Mouse (Mus musculus): ENCODE measurements around the gene Them7. TPM values are rescaled to one million over a fixed set of nuclear protein-coding genes. Genes with fewer than 3 reads are reported as not detected.

Them7 gene
- total RNA-seq, 2 experiments from 2014 or later, result 1.4 to 1.6 TPM

- DNase-seq, result peak; percentile 76 to 85
- intact Hi-C loops (cut with DNase I), result loop anchor here (1.0 to 2.0 kb wide), 2 partner anchors 158 to 342 kb away; no protein-coding TSS in a partner anchor
These were observed 6.2 kb downstream of the Them7 start for GRCm38 (mm10) chr2:105230333-105230732.

- DNase-seq, result no peak
- intact Hi-C loops (cut with DNase I), result no loop called here
These were observed 8.3 kb downstream of the Them7 start for GRCm38 (mm10) chr2:105232386-105232785.

DNA sequence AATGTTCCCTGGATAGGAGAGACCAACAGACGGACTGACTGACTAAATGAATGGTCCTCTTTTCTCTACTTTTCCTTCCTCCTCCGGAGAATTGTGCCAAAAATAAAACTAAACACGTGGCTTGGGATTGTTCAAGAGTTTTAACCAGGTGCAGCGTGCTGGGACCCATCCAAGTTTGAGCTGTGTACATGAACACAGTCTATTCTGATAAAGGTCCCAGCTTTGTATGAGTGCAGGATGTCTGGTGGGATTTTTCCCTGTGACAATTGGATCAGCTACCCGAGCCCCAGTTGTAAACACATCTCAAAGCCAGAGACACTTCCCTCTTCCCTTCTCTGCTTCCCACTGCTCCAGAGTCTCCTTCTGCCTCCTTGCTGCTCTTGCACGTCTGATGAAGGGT is 10.2 kb downstream of the Them7 start:
- intact Hi-C loops (cut with DNase I), result no loop called here
- DNase-seq, result peak in 1 of 2 experiments; percentile 22

GRCm38 (mm10) chr2:105235380-105236115 is 11.4 kb downstream of the Them7 start:
- DNase-seq, result no peak
- intact Hi-C loops (cut with DNase I), result no loop called here

GRCm38 (mm10) chr2:105237424-105237823 is 13.3 kb downstream of the Them7 start:
- DNase-seq, result no peak
- intact Hi-C loops (cut with DNase I), result no loop called here

- no peak for DNase-seq
- intact Hi-C loops (cut with DNase I), result no loop called here
These were observed 13.7 kb downstream of the Them7 start for GRCm38 (mm10) chr2:105237841-105238240.

DNA sequence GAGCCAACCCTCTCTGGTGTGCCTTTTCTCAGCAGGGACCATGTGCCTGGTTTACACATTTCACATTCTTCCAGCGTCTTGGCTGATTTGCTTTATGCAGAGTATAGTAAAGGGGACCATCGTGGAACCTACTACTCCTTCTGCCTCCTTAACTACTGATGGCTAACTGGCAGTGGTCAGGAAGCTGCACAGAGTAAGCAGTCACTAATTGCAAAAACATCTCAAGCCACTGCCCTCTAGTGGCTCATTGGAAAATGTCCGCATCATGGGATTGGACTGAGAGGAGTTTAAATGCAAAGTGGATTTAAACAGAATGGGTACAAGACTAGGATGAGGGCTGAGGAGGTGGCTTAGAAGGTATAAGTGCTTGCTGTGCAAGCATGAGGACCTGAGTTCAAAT is 14.7 kb downstream of the Them7 start:
- peak in 1 of 2 experiments; percentile 29 for DNase-seq
- intact Hi-C loops (cut with DNase I), result no loop called here

DNA sequence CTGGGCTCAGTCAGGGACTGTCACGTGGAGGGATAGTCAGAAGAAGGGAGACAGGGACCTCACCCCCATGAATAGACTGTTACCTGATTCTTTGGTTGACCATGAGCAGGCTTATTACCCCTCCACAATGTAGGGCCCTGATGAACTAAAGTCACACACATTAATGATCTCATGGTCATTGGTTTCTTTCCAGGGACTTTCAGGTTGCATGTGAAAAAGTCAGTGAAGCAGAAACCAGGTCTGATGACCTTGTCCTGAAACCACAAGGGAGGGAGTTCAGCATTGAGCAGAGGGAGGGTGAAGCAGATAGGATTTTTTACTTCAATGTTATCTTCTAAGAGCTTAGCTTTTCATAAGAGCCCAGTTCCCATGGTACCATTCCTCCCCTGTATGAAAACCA is 16.5 kb downstream of the Them7 start:
- intact Hi-C loops (cut with DNase I), result no loop called here

DNA sequence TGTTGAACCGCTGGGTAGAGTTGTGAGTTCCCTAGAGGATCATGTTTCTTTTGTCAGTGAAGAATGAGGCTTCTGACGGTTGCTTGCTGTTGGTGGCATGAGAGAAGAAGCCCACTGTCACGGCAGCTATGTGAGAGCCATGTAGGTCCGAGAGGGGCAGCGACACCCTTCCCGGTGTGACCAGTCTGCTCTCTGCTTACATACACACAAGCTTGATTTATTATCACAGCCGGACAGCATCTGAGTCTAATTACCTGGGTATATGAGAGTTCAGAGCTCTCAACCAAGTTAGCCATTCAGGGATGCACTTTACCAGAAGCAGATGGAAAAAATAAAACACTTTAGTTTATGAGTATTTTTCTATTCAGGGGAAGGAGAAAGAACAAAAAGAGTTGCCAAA is 18.8 kb downstream of the Them7 start:
- no peak for DNase-seq
- intact Hi-C loops (cut with DNase I), result no loop called here

More for the DNA sequence above, 16.5 kb downstream of the Them7 start:
- no peak for DNase-seq

- no peak for DNase-seq
These were observed 20.6 kb downstream of the Them7 start for GRCm38 (mm10) chr2:105244733-105245132.

GRCm38 (mm10) chr2:105251978-105252377 is 27.9 kb downstream of the Them7 start:
- intact Hi-C loops (cut with DNase I), result loop anchor here (10.0 kb wide), 1 partner anchor 943 kb away; no protein-coding TSS in a partner anchor
- peak in 1 of 2 experiments; percentile 23 for DNase-seq

More at GRCm38 (mm10) chr2:105244733-105245132, 20.6 kb downstream of the Them7 start:
- intact Hi-C loops (cut with DNase I), result no loop called here

GRCm38 (mm10) chr2:105252824-105253223 is 28.7 kb downstream of the Them7 start:
- DNase-seq, result no peak
- intact Hi-C loops (cut with DNase I), result loop anchor here (10.0 kb wide), 1 partner anchor 942 kb away; no protein-coding TSS in a partner anchor

- no peak for DNase-seq
- intact Hi-C loops (cut with DNase I), result loop anchor here (5.0 to 10.0 kb wide), 2 partner anchors 172 to 939 kb away; no protein-coding TSS in a partner anchor
These were observed 31.3 kb downstream of the Them7 start for GRCm38 (mm10) chr2:105255457-105255856.

DNA sequence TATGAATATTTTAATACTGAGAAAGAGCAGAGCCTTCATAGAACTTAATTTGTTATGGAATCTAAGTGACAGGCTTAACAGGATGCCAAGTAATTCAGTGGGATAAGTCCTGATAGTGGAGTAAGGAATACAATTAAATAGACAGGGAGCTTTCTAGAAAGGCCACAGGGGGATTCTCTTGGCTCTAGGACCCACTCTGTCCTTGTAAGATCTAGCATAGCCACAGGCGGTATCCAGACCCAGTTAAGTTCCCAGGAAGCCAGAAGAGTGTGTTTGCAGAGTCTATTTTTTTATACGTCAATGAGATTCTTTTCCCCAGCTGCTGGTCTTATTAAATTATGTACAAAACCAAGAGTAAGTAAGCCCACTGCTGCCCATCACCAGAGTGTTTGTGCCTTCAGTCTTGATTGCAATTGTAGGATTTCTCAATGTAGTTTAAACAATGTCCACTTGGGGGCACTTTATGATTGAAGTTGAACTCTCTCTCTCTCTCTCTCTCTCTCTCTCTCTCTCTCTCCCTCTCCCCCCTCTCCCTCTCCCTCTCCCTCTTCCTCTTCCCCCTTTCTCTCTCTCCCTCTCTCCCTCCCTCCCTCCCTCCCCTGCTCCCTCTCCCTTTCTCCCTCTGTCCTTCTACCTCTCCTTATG is 32.4 kb downstream of the Them7 start:
- DNase-seq, result no peak
- intact Hi-C loops (cut with DNase I), result loop anchor here (5.0 to 10.0 kb wide), 2 partner anchors 171 to 938 kb away; no protein-coding TSS in a partner anchor

DNA sequence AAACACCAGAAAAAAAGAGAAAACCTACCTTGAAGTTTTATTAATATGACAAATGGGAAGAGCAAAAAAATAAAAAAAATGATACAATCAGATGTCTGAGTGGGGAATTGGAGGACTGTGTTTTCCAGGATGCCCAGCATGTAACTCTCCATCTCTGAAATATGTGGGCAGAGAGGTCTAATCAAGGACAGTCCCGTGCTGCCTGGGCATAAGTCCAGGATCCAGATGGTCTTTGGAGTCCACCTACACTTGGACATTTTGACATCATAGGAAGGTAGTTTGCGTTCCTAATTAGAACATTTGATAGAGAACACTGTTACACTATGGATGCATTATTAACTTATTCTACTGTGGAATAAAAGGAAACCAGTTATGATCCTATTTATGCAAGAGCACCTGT is 33.3 kb downstream of the Them7 start:
- intact Hi-C loops (cut with DNase I), result loop anchor here (5.0 to 10.0 kb wide), 2 partner anchors 170 to 937 kb away; no protein-coding TSS in a partner anchor
- no peak for DNase-seq

DNA sequence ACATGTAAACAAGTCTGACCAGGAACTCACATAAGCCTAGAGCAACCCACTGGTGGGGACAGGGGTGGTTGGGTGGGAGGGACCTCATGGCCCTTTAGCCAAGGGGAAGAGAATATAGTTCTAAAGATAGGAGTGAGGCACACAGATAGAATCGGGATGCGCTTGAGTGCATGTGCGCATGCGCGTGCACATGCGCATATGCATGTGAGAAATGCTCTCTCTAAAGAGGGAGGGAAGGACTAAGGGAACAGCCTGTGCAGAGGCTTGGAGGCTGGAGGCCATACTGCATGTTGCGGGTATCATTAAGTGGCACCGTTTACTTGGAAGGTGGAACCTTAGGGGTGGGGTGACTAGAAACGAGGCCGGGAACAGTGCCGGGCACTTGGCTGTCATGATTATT is 37.2 kb downstream of the Them7 start:
- intact Hi-C loops (cut with DNase I), result no loop called here
- DNase-seq, result no peak

GRCm38 (mm10) chr2:105263219-105263618 is 39.1 kb downstream of the Them7 start:
- DNase-seq, result no peak
- intact Hi-C loops (cut with DNase I), result no loop called here

- no peak for DNase-seq
- intact Hi-C loops (cut with DNase I), result no loop called here
These were observed 58.4 kb downstream of the Them7 start for GRCm38 (mm10) chr2:105282407-105283077.

DNA sequence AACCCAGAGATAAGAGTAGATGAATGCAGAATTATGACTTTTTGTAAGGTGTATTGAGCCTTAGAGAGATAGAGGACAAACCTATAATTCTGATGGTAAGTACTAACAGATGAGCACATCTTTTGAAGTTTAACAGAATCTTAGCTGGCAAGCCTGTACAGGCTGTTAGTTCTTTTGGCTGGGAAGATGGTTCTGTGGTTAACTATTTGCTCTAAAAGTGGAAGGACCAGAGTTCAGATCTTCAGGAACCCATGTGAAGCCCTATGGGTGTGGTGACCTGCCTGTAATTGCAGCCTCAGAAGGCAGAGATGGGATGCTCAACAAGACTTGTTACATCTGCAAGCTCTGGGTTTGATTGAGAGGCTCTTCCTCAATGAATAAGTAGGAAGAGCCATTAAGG is 59.7 kb downstream of the Them7 start:
- intact Hi-C loops (cut with DNase I), result no loop called here
- DNase-seq, result no peak

DNA sequence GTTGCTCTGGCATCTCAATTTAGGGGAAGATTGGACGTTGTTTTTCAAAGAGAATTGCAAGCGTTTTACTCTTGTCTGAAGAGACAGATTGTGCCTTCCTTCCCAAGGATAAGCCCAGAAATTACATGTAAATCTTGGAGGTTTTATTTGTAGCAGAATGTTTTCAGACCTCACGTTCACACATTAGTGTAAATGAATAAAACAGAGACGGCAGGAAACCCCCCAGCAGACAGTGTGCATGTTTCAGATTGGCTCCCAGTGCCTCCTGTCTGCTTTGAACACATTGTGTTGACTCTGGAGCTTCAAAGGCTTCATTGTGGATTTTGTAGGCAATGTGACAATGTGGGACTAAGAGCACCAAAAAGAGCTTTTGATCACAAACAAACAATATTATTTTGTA is 60.7 kb downstream of the Them7 start:
- no peak for DNase-seq
- intact Hi-C loops (cut with DNase I), result no loop called here

DNA sequence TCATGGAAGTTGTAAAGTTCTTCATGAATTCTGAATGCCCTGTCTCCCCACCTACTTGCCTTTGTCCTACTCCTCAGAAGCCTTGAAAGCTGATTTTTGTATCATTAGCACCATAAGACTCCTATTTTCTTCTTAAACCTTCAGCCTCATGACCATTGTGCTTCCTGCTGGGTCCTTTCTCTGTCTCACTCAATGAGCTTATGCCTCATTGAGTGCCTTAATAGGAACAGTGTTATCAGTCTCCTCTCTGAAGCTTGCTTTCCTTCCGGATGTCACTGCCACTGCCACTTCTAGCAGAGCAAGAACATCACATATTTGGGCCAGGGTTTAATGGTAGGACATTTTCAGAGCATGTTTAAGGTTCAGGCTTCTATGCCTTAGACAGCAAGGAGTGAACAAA is 71.7 kb downstream of the Them7 start:
- intact Hi-C loops (cut with DNase I), result no loop called here
- no peak for DNase-seq

Measured in heart, postnatal 14 days (tissue).